Mouse (Mus musculus) kidney, embryonic 16.5 days (tissue): Measurements from ENCODE around the gene Hdgfl1. TPM values are rescaled to one million over a fixed set of nuclear protein-coding genes. Genes with fewer than 3 reads are reported as not detected.

Source experiments
- ATAC-seq: fragments of 200-750 bp; cut with Nextera tagmentation; 2 replicates; pipeline ENCODE4 v1.8.0; 2017; ENCODE audit warnings: moderate TSS enrichment; ENCODE audit not compliant: low FRiP score, low TSS enrichment
- H3K27ac ChIP-seq: fragments of 300-500 bp; sonication (generic); 2 replicates; pipeline ENCODE4 v1.5.1; 2014; ENCODE audit warnings: low read length
- H3K27me3 ChIP-seq: fragments of 300-500 bp; sonication (generic); 2 replicates; pipeline ENCODE4 v1.6.1; 2014; ENCODE audit warnings: low read length, control low read depth, mixed read lengths; ENCODE audit not compliant: insufficient read depth
- H3K36me3 ChIP-seq: fragments of 300-500 bp; sonication (generic); 2 replicates; pipeline ENCODE4 v1.6.1; 2014; ENCODE audit warnings: low read length, control low read depth, mixed read lengths; ENCODE audit not compliant: insufficient read depth
- H3K4me1 ChIP-seq: fragments of 300-500 bp; sonication (generic); 2 replicates; pipeline ENCODE4 v1.6.1; 2014; ENCODE audit warnings: low read length, control low read depth, mixed read lengths; ENCODE audit not compliant: insufficient read depth
- H3K4me2 ChIP-seq: fragments of 300-500 bp; sonication (generic); replicated peaks from 2 replicates; pipeline ENCODE4 v1.6.1; 2014; ENCODE audit warnings: low read depth, low read length
- H3K4me3 ChIP-seq: fragments of 300-500 bp; sonication (generic); 2 replicates; pipeline ENCODE4 v1.5.1; 2014; ENCODE audit warnings: mild to moderate bottlenecking, low read length
- H3K9ac ChIP-seq: fragments of 300-500 bp; sonication (generic); replicated peaks from 2 replicates; pipeline ENCODE4 v1.6.1; 2014; ENCODE audit warnings: low read length
- H3K9me3 ChIP-seq: fragments of 300-500 bp; sonication (generic); 2 replicates; pipeline ENCODE4 v1.6.1; 2016; ENCODE audit warnings: low read length, control low read depth
- WGBS: fragments of 180-500 bp; shearing (Covaris S2); extraction: QIAGEN DNeasy Blood & Tissue Kit; methylation state at CpG from one replicate; pipeline ENCODE4 v1.1.7; 2014; 5-methylcytosine and 5-hydroxymethylcytosine counted together
- polyA plus RNA-seq: library from polyadenylated mRNA; unstranded; fragments of >200 nt; fragmentation: Nextera tagmentation; extraction: Ambion mirVana; gene quantifications from 2 replicates; pipeline ENCODE4 v1.2.1, GENCODE M21; 2015

The Hdgfl1 gene
- polyA plus RNA-seq, 1 experiment from 2014 or later = not detected

DNA sequence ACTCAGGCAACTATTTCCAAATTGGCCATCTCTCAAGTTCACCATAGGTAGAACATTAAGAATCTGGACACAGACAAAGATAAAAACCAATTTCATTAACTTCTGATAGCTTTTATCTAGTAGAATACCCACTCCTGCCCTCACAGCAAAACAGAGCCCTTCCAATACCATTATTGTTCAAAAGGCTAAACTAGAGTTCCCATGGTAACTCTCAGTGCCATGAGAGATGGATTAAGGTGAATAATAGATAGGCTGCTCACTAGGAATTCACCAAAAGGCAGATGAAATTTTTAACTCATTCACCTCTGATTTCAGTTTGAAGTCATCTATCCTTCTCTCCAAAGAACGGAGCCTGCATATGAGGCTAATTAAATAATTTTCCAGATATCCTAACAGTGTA lies 45.7 kb downstream of the Hdgfl1 start:
- no peaks in the 10 kb centered on the region for H3K27me3 ChIP-seq
- H3K4me2 ChIP-seq = no peak overlapping the region
- no peak overlapping the region for H3K27ac ChIP-seq
- no peaks in the 10 kb centered on the region for H3K9me3 ChIP-seq
- no peak for ATAC-seq
- no peaks in the 10 kb centered on the region for H3K4me1 ChIP-seq
- 84% methylated on average over 1 of the region's 1 CpGs for WGBS
- H3K36me3 ChIP-seq = no peaks in the 10 kb centered on the region
- no peak overlapping the region for H3K4me3 ChIP-seq
- no peak overlapping the region for H3K9ac ChIP-seq

DNA sequence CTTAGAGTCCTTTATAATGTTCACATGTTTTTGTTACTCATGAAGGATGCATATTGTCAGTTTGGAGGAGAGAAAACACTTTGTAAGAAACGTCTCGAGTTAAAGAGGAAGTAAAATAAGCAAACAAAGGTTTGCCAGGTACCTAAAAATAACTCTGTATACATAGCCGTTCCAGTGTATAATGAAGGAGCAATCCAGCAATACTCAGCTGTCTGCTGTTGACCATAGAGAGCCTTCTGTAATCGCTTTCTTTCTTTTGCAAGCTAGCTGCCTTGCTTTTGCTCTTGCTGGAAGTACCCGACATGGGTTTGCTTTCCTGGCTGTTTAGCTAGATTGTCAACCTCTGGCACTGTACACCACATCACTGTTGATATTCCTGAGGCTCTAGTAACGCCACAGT lies 48.6 kb downstream of the Hdgfl1 start:
- 54% methylated on average over 6 of the region's 6 CpGs for WGBS
- no peak for ATAC-seq
- Histone ChIP-seq H3K4me1 (no peaks in the 10 kb centered on the region), H3K9me3 (no peaks in the 10 kb centered on the region), H3K4me2 (no peak overlapping the region), H3K27me3 (no peaks in the 10 kb centered on the region), H3K9ac (no peak overlapping the region), H3K36me3 (no peaks in the 10 kb centered on the region), H3K4me3 (no peak overlapping the region), H3K27ac (no peak overlapping the region)

DNA sequence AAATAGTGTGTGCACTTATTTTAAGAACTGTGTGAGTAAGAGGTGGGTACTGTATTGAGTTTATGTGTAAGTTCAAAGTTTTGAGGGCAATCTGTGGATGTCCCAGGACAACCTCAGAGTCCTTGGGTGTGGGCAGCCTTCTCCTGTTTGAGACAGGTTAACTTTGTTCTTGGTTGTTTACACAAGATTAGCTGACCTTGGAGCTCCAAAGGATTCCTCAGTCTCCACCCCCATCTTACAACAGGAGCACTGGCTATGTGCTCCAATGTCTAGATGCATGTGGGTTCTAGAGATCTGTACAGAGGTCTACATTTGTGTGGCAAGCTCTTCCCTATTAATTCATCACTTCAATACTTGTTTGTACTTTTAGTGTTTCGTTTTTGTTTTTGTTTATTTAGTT lies 49.0 kb downstream of the Hdgfl1 start:
- no peak overlapping the region for H3K9ac ChIP-seq
- no peak for ATAC-seq
- 54% methylated on average over 1 of the region's 1 CpGs for WGBS

DNA sequence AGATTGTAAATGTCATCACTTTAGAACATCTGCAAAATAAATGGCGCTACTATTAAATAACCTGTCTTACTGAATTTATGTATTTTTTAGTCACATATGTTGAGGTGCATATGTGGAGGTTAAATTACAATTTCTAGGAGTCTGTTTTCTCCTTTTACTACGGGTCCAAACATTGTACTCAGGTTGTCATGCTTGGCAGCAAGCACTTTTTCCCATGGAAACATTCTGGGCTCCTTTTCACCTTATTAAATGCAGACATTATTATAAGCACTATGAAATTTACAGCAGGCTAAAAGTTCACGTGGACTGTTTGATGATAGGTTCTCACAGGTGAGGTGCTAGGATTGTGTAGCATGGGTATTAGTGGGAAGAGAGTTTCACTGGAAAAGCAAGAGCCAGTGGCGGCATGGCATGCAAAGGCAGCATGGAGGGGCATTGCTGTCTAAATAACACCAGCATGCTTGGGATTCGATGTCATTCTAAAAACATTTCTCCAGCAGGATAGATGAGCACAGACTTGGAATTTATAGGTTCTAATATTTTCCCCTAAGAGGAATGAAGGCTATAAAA lies 50.7 kb downstream of the Hdgfl1 start:
- H3K36me3 ChIP-seq = no peaks in the 10 kb centered on the region
- 69% methylated on average over 5 of the region's 5 CpGs for whole genome bisulfite sequencing
- no peak for ATAC-seq
- H3K4me1 ChIP-seq = no peaks in the 10 kb centered on the region
- no peaks in the 10 kb centered on the region for H3K9me3 ChIP-seq
- H3K4me3 ChIP-seq = no peak overlapping the region
- H3K9ac ChIP-seq = no peak overlapping the region
- no peak overlapping the region for H3K27ac ChIP-seq
- H3K4me2 ChIP-seq = no peak overlapping the region
- no peaks in the 10 kb centered on the region for H3K27me3 ChIP-seq

More for the DNA sequence above, 49.0 kb downstream of the Hdgfl1 start:
- Histone ChIP-seq H3K27me3 (no peaks in the 10 kb centered on the region), H3K4me1 (no peaks in the 10 kb centered on the region), H3K36me3 (no peaks in the 10 kb centered on the region), H3K9me3 (no peaks in the 10 kb centered on the region), H3K27ac (no peak overlapping the region), H3K4me3 (no peak overlapping the region), H3K4me2 (no peak overlapping the region)
